Mouse (Mus musculus) hindbrain, embryonic 12.5 days (tissue): ENCODE measurements around the gene Usp3. TPM values are rescaled to one million over a fixed set of nuclear protein-coding genes. Genes with fewer than 3 reads are reported as not detected.
A peak's percentile ranks its signal among the peaks of the same experiment; 100 is the strongest.

Source experiments
- ATAC-seq: fragments of 200-750 bp; cut with Nextera tagmentation; 2 replicates; pipeline ENCODE4 v1.8.0; 2017; ENCODE audit warnings: moderate TSS enrichment; ENCODE audit not compliant: low FRiP score
- H3K27ac ChIP-seq: fragments of 300-500 bp; sonication (generic); 2 replicates; pipeline ENCODE4 v1.5.1; 2016; ENCODE audit warnings: mild to moderate bottlenecking
- H3K27me3 ChIP-seq: fragments of 300-500 bp; sonication (generic); 2 replicates; pipeline ENCODE4 v1.6.1; 2016; ENCODE audit warnings: mild to moderate bottlenecking
- H3K36me3 ChIP-seq: fragments of 300-500 bp; sonication (generic); 2 replicates; pipeline ENCODE4 v1.6.1; 2016; ENCODE audit warnings: mild to moderate bottlenecking
- H3K4me1 ChIP-seq: fragments of 300-500 bp; sonication (generic); 2 replicates; pipeline ENCODE4 v1.6.1; 2016
- H3K4me2 ChIP-seq: fragments of 300-500 bp; sonication (generic); replicated peaks from 2 replicates; pipeline ENCODE4 v1.6.1; 2016; ENCODE audit warnings: mild to moderate bottlenecking
- H3K4me3 ChIP-seq: fragments of 300-500 bp; sonication (generic); 2 replicates; pipeline ENCODE4 v1.5.1; 2016; ENCODE audit warnings: mild to moderate bottlenecking
- H3K9ac ChIP-seq: fragments of 300-500 bp; sonication (generic); 2 replicates; pipeline ENCODE4 v1.6.1; 2016; ENCODE audit warnings: mild to moderate bottlenecking, moderate library complexity
- H3K9me3 ChIP-seq: fragments of 300-500 bp; sonication (generic); replicated peaks from 2 replicates; pipeline ENCODE4 v1.6.1; 2016; ENCODE audit warnings: mild to moderate bottlenecking
- whole genome bisulfite sequencing: fragments of 180-500 bp; shearing (Covaris S2); methylation state at CpG from one replicate; pipeline ENCODE4 v1.1.7; 2016; 5-methylcytosine and 5-hydroxymethylcytosine counted together
- polyA plus RNA-seq: library from polyadenylated mRNA; unstranded; fragments of >200 nt; fragmentation: Nextera tagmentation; extraction: Ambion mirVana; gene quantifications from 2 replicates; pipeline ENCODE4 v1.2.1, GENCODE M21; 2016

Usp3 gene
- polyA plus RNA-seq, 1 experiment from 2014 or later: 88.1 TPM

GRCm38 (mm10) chr9:66521595-66521994 lies 71.3 kb downstream of the Usp3 start:
- peaks cover 73% of the 10 kb centered on the region for H3K36me3 ChIP-seq
- no peak for ATAC-seq
- WGBS: 94% methylated on average over 3 of the region's 3 CpGs

DNA sequence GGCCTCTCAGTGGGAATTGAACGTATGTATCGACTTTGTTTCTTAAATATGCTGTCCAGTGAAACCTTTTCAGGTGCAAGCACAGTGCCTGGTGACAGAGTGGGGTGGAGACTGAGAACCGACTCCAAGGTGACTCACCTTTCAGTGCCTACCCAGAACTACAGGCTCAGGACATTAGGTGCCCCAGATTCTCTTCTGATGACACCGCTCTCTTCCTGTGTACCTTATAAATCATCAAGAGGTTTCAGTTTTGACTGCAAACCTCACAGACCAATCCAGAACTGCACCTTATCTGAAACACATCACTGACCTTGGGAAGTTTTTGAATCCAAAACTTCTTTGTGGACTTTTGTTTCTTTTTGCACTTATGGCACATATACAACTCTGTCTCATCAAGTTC lies 72.6 kb downstream of the Usp3 start:
- Histone ChIP-seq H3K27me3 (no peaks in the 10 kb centered on the region), H3K4me1 (0 out of 2 replicates have a peak, but pooled peaks cover 2% of the 10 kb centered on the region), H3K4me3 (no peak overlapping the region), H3K36me3 (peaks cover 72% of the 10 kb centered on the region), H3K9ac (no peak overlapping the region), H3K27ac (no peak overlapping the region), H3K9me3 (no peaks in the 10 kb centered on the region), H3K4me2 (no peak overlapping the region)
- WGBS: 97% methylated on average over 4 of the region's 4 CpGs
- no peak for ATAC-seq

More at GRCm38 (mm10) chr9:66521595-66521994, 71.3 kb downstream of the Usp3 start:
- H3K9ac ChIP-seq: no peak overlapping the region
- H3K4me1 ChIP-seq: 0 out of 2 replicates have a peak, but pooled peaks cover 2% of the 10 kb centered on the region
- no peak overlapping the region for H3K27ac ChIP-seq
- H3K4me2 ChIP-seq: no peak overlapping the region
- no peaks in the 10 kb centered on the region for H3K27me3 ChIP-seq
- no peaks in the 10 kb centered on the region for H3K9me3 ChIP-seq
- H3K4me3 ChIP-seq: no peak overlapping the region

DNA sequence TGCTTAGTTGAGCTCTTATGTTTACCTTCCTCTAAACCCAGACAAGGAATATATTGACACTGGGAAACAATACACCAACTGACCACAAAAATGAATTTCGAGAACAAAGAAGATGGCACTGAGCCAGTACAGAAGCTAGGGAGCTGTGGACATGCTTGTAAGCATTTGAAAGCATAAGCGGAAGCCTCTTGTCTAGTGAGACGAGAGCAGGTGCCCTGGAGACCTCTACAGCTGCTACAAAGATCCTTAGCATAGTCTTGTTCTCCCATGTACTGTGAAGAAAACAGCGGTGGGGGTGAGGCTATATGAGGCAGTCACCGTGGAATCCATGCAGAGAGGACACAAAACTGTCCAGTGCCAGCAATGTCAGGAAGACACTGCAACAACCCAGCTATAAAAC lies 74.0 kb downstream of the Usp3 start:
- Histone ChIP-seq H3K27me3 (no peaks in the 10 kb centered on the region), H3K9ac (no peak overlapping the region), H3K4me3 (no peak overlapping the region), H3K36me3 (peaks cover 73% of the 10 kb centered on the region), H3K27ac (peak overlapping the region; percentile 64; the same call in 1 of the 2 replicates), H3K4me2 (no peak overlapping the region), H3K9me3 (no peaks in the 10 kb centered on the region), H3K4me1 (0 out of 2 replicates have a peak, but pooled peaks cover 2% of the 10 kb centered on the region)
- WGBS: 50% methylated on average over 5 of the region's 5 CpGs
- ATAC-seq: peak; percentile 65; the same call in 1 of the 2 replicates

GRCm38 (mm10) chr9:66518251-66518650 lies 74.7 kb downstream of the Usp3 start:
- no peak overlapping the region for H3K9ac ChIP-seq
- ATAC-seq: no peak
- H3K27me3 ChIP-seq: no peaks in the 10 kb centered on the region
- H3K27ac ChIP-seq: no peak overlapping the region
- no peak overlapping the region for H3K4me2 ChIP-seq
- 73% methylated on average over 5 of the region's 5 CpGs for WGBS
- H3K9me3 ChIP-seq: no peaks in the 10 kb centered on the region
- 0 out of 2 replicates have a peak, but pooled peaks cover 2% of the 10 kb centered on the region for H3K4me1 ChIP-seq
- no peak overlapping the region for H3K4me3 ChIP-seq
- peaks cover 70% of the 10 kb centered on the region for H3K36me3 ChIP-seq

GRCm38 (mm10) chr9:66517746-66518145 lies 75.2 kb downstream of the Usp3 start:
- WGBS: 89% methylated on average over 10 of the region's 10 CpGs
- Histone ChIP-seq H3K4me2 (no peak overlapping the region), H3K4me3 (no peak overlapping the region), H3K27ac (no peak overlapping the region), H3K9ac (no peak overlapping the region), H3K27me3 (no peaks in the 10 kb centered on the region), H3K36me3 (peaks cover 69% of the 10 kb centered on the region), H3K9me3 (no peaks in the 10 kb centered on the region), H3K4me1 (0 out of 2 replicates have a peak, but pooled peaks cover 2% of the 10 kb centered on the region)
- no peak for ATAC-seq

DNA sequence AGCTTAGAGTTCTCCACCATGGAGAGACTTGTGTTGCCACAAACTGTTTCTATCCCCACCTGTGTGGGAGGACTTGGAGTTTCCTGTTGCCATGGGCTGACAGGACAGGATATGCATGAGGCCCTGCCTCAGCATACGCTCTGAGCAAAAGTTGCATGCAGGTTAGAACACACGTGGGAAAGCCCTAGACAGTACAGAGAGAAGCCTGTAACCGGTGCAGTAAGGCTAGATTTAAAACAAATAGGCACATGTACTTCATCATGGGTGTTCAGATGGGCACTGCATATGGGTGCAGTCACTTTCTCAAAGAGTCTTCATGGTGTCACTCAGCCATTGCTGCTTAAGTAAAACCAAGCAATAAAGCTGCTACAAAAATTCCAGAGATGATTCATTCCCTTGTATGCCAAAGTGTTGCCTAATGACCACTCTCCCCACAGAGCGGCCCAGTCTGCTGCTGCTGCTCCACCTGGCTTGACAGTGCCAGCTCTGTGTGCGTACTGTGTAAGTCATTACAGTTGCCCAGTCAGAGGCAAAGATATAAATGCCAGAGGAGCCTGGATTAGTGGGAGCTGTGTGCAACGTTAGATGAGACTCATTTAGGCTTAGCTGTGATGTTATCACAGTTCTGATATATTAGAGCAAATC lies 76.5 kb downstream of the Usp3 start:
- no peak overlapping the region for H3K4me2 ChIP-seq
- no peak overlapping the region for H3K9ac ChIP-seq
- no peaks in the 10 kb centered on the region for H3K27me3 ChIP-seq
- WGBS: 90% methylated on average over 6 of the region's 6 CpGs
- H3K9me3 ChIP-seq: no peaks in the 10 kb centered on the region
- no peak overlapping the region for H3K27ac ChIP-seq
- ATAC-seq: no peak
- H3K4me3 ChIP-seq: no peak overlapping the region
- 0 out of 2 replicates have a peak, but pooled peaks cover 2% of the 10 kb centered on the region for H3K4me1 ChIP-seq
- H3K36me3 ChIP-seq: peaks cover 62% of the 10 kb centered on the region

- Histone ChIP-seq H3K9me3 (no peaks in the 10 kb centered on the region), H3K4me2 (no peak overlapping the region), H3K27me3 (no peaks in the 10 kb centered on the region), H3K27ac (no peak overlapping the region), H3K36me3 (peaks cover 58% of the 10 kb centered on the region), H3K4me3 (no peak overlapping the region), H3K9ac (no peak overlapping the region), H3K4me1 (peaks cover 5% of the 10 kb centered on the region)
- 91% methylated on average over 10 of the region's 10 CpGs for WGBS
- no peak for ATAC-seq
These were observed 77.2 kb downstream of the Usp3 start for GRCm38 (mm10) chr9:66515680-66516210.

DNA sequence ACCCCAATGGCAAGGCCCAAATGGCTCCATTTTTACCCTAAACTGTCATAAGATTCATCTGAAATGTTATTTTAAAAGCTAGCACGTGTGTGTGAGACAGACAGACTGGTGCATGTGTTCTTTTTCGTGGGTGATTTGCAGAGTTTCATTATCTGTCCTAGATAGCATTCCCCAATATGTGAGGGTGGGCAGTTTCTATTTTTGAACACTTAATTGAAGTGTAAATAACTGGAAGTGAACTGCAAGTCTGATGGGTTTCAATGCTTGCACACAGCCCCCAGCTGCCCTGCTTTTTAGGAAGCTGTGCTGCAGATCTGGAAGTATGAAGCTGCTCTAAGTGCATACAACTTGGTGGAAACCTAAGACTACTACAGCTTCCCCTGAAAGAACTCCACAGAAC lies 77.8 kb downstream of the Usp3 start:
- WGBS: 92% methylated on average over 2 of the region's 2 CpGs
- ATAC-seq: no peak
- no peak overlapping the region for H3K9ac ChIP-seq
- no peaks in the 10 kb centered on the region for H3K27me3 ChIP-seq
- H3K9me3 ChIP-seq: no peaks in the 10 kb centered on the region
- H3K4me3 ChIP-seq: no peak overlapping the region
- H3K27ac ChIP-seq: no peak overlapping the region
- H3K4me2 ChIP-seq: no peak overlapping the region
- peaks cover 11% of the 10 kb centered on the region for H3K4me1 ChIP-seq
- peaks cover 53% of the 10 kb centered on the region for H3K36me3 ChIP-seq

DNA sequence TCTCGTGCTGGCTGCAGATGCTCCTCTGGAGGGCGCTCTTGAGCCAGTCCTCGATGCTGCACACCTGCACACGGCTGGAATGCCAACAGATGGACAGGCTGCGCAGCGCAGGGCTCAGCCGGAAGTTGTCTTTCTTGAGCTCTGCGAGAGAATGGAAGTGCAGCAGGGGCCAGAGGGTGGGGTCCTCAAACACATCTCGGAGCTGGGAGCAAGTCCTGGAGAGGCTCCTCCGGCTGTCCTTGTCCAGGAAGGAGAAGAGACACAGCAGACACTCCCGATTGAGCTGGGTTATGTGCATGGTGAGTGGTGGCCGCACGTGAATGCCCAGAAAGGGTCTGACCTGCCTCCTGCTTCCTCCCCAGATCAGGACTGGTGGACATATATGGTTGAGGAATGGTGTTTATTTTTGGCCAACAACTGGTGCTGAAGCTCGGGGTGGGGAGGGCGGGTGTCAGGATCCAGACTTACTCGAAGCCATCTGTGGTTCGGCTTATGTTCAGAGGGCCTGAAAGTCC lies 78.6 kb downstream of the Usp3 start, which contains the start of gene Fbxl22:
Fbxl22 (minus strand) TSS at position 338 of the 515 bp plus-strand sequence.
- no peak for ATAC-seq
- Histone ChIP-seq H3K27ac (peak within 1 kb of the TSS; percentile 94), H3K9me3 (no peaks in the 10 kb centered on the region), H3K4me2 (no peak within 1 kb of the TSS), H3K27me3 (no peaks in the 10 kb centered on the region), H3K9ac (no peak within 1 kb of the TSS), H3K36me3 (peaks cover 52% of the 10 kb centered on the region), H3K4me3 (no peak within 1 kb of the TSS), H3K4me1 (peaks cover 13% of the 10 kb centered on the region)
- WGBS: 75% methylated on average over 17 of the region's 17 CpGs

GRCm38 (mm10) chr9:66513661-66514255 lies 79.2 kb downstream of the Usp3 start:
- Histone ChIP-seq H3K27ac (peak overlapping the region; percentile 94), H3K36me3 (peaks cover 55% of the 10 kb centered on the region), H3K9me3 (no peaks in the 10 kb centered on the region), H3K4me3 (no peak overlapping the region), H3K4me1 (peaks cover 11% of the 10 kb centered on the region), H3K9ac (no peak overlapping the region), H3K27me3 (no peaks in the 10 kb centered on the region), H3K4me2 (no peak overlapping the region)
- ATAC-seq: no peak
- WGBS: 88% methylated on average over 4 of the region's 4 CpGs

DNA sequence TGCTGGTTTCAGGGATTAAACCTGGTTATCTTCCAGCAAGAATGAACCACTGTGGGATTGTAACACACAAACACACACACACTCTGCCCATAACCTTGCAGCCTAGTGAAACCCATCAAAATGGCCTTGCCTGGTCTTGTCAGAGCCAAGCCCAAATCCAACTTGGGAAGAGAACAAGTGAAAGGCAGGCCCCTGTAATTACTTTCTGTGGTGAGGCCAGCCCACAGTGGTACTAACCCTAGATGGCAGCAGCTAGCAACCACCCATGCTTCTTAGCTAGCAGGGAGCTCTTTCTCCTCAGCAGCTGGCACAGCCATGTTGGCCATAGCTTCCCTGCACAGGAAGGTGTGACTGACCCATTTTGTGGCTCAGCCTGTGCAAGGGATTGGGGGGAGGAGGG lies 79.8 kb downstream of the Usp3 start:
- peaks cover 54% of the 10 kb centered on the region for H3K36me3 ChIP-seq
- H3K4me2 ChIP-seq: no peak overlapping the region
- no peaks in the 10 kb centered on the region for H3K9me3 ChIP-seq
- H3K9ac ChIP-seq: no peak overlapping the region
- peaks cover 11% of the 10 kb centered on the region for H3K4me1 ChIP-seq
- peak overlapping the region; percentile 94 for H3K27ac ChIP-seq
- ATAC-seq: no peak
- H3K4me3 ChIP-seq: no peak overlapping the region
- H3K27me3 ChIP-seq: no peaks in the 10 kb centered on the region

GRCm38 (mm10) chr9:66512351-66512671 lies 80.6 kb downstream of the Usp3 start:
- ATAC-seq: peak; percentile 89
- peak overlapping the region; percentile 67 for H3K4me2 ChIP-seq
- H3K27ac ChIP-seq: peak overlapping the region; percentile 94
- H3K4me1 ChIP-seq: peaks cover 11% of the 10 kb centered on the region
- H3K4me3 ChIP-seq: peak overlapping the region; percentile 49
- peak overlapping the region; percentile 63 for H3K9ac ChIP-seq
- no peaks in the 10 kb centered on the region for H3K9me3 ChIP-seq
- 0% methylated on average over 8 of the region's 8 CpGs for WGBS
- peaks cover 53% of the 10 kb centered on the region for H3K36me3 ChIP-seq
- H3K27me3 ChIP-seq: no peaks in the 10 kb centered on the region
